Mouse (Mus musculus): ENCODE measurements around the gene Vcam1. TPM values are rescaled to one million over a fixed set of nuclear protein-coding genes. Genes with fewer than 3 reads are reported as not detected.

The Vcam1 gene
- polyA plus RNA-seq, 1 experiment from 2014 or later: 39.8 TPM

DNA sequence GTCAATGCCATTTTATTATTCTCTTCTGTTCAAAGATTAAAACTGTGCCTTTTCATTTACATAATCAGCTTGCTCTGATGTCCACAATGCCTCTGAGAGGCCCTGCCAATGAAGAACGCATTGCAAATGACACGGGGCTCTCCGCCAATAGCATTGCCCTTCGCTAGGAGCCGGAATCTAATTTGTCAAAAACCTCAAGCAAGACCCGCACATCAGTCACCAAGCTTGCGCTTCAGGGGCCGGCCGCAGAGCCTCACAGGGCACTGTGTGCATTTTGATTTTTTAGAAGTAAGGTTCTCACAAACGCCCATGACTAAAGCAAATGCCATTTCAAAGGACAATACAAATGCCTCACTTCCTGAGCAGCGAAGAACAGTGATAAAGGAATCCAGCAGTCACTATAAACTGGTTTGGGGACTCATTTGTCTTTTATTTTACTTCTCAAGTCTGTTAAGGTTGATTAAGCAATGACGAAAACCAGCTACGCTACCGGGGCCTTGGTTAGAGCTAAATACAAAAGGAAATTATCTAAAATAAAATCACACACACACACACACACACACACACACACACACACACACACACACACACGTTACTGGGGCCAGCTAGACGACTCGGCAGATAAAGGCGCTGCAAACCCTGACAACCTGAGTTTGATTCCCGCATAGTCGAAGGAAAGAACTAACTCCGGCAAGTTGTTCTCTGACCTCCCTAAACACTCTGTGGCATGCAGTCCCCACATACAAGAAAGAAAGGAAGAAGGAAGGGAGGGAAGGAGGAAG, 24.4 kb downstream of the Vcam1 start:
- H3K27ac ChIP-seq (ENCODE audit: low read length): no peak overlapping the region; the same call in 1 of the 2 replicates
- WGBS: 3% methylated on average over 21 of the region's 21 CpGs
- H3K4me1 ChIP-seq (ENCODE audit: control insufficient read depth, insufficient read depth, low read length): peaks cover 4% of the 10 kb centered on the region
- no peaks in the 10 kb centered on the region for H3K9me3 ChIP-seq (replicated peaks; ENCODE audit: control insufficient read depth, low read length, poor library complexity, severe bottlenecking)
- peak; percentile 96 for ATAC-seq
- H3K4me3 ChIP-seq (ENCODE audit: low read depth, low read length): peak overlapping the region; percentile 42
- H3K36me3 ChIP-seq (ENCODE audit: control insufficient read depth, insufficient read depth, low read length): no peaks in the 10 kb centered on the region
- H3K9ac ChIP-seq (ENCODE audit: low read depth, low read length): peak overlapping the region; percentile 59
- H3K27me3 ChIP-seq (ENCODE audit: control insufficient read depth, insufficient read depth, low read depth, low read length): no peaks in the 10 kb centered on the region
- H3K4me2 ChIP-seq (ENCODE audit: low read length): peak overlapping the region; percentile 72

DNA sequence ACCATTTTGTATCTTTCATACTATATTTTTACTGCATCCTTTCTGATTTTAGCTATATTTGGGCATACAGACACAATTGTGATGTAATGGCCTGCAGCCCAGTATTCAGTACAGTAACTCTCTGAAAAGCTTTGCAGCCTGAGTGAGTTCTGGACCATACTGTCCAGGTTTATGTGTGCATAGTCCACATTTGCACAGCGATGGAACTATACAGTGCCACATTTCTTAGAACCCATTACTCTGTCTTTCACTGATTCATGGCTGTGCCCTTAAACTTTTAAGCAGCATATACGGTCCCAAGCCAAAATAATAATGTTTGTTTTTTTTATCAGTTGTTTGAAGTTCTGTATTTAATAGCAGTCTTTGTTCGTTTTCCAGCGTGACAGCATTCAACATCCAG, 25.2 kb downstream of the Vcam1 start:
- no peak for ATAC-seq
- 34% methylated on average over 4 of the region's 4 CpGs for WGBS
- Histone ChIP-seq H3K4me2 (ENCODE audit: low read length) (no peak overlapping the region), H3K9ac (ENCODE audit: low read depth, low read length) (no peak overlapping the region), H3K4me3 (ENCODE audit: low read depth, low read length) (no peak overlapping the region), H3K9me3 (replicated peaks; ENCODE audit: control insufficient read depth, low read length, poor library complexity, severe bottlenecking) (no peaks in the 10 kb centered on the region), H3K36me3 (ENCODE audit: control insufficient read depth, insufficient read depth, low read length) (no peaks in the 10 kb centered on the region), H3K4me1 (ENCODE audit: control insufficient read depth, insufficient read depth, low read length) (peaks cover 4% of the 10 kb centered on the region), H3K27ac (ENCODE audit: low read length) (no peak overlapping the region), H3K27me3 (ENCODE audit: control insufficient read depth, insufficient read depth, low read depth, low read length) (no peaks in the 10 kb centered on the region)

DNA sequence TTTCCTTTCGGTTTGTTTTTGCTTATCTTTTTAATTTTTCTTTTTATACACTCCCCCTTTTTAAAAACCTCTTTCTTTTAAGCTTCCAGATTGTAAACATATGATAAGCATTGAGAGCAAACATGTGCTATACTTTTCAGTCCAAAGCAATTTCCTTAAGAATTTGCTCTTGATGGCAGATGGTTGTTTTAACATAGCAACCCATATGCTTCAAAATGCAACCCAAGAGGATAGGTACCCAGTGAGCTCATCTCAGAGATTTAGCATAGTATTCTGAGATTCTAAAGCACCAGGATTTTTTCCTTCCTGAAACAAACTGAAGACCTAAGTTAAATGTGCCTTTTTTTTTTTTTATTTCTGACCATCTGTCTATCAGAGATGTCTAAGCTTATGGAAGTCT, 28.6 kb downstream of the Vcam1 start:
- Histone ChIP-seq H3K36me3 (ENCODE audit: control insufficient read depth, insufficient read depth, low read length) (no peaks in the 10 kb centered on the region), H3K27me3 (ENCODE audit: control insufficient read depth, insufficient read depth, low read depth, low read length) (no peaks in the 10 kb centered on the region), H3K9me3 (replicated peaks; ENCODE audit: control insufficient read depth, low read length, poor library complexity, severe bottlenecking) (no peaks in the 10 kb centered on the region), H3K27ac (ENCODE audit: low read length) (no peak overlapping the region), H3K9ac (ENCODE audit: low read depth, low read length) (no peak overlapping the region), H3K4me3 (ENCODE audit: low read depth, low read length) (no peak overlapping the region), H3K4me1 (ENCODE audit: control insufficient read depth, insufficient read depth, low read length) (peaks cover 4% of the 10 kb centered on the region), H3K4me2 (ENCODE audit: low read length) (no peak overlapping the region)
- no peak for ATAC-seq
- WGBS: 78% methylated on average over 1 of the region's 1 CpGs

DNA sequence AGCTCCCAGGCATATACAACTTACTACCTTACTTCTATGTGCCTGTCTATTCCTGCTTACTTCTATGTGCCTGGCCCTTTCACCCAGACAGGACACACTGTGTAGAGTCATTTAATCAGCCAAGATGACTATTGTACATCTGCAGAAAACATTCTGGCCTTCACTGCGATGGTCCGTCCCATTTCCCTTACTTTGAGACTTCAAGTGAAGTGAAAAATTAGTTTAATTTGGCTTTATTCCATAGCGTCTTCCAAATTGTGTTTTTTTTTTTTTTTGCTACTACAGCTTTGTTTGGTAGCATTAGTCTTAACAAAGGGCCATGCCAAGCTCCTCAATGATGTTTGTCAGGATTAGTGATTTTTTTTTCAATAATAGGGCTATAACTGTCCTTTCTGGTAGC, 33.6 kb downstream of the Vcam1 start:
- Histone ChIP-seq H3K27ac (ENCODE audit: low read length) (no peak overlapping the region), H3K9me3 (replicated peaks; ENCODE audit: control insufficient read depth, low read length, poor library complexity, severe bottlenecking) (no peaks in the 10 kb centered on the region; the same call in 1 of the 2 replicates), H3K36me3 (ENCODE audit: control insufficient read depth, insufficient read depth, low read length) (no peaks in the 10 kb centered on the region), H3K9ac (ENCODE audit: low read depth, low read length) (no peak overlapping the region), H3K4me1 (ENCODE audit: control insufficient read depth, insufficient read depth, low read length) (no peaks in the 10 kb centered on the region), H3K4me2 (ENCODE audit: low read length) (no peak overlapping the region), H3K27me3 (ENCODE audit: control insufficient read depth, insufficient read depth, low read depth, low read length) (no peaks in the 10 kb centered on the region), H3K4me3 (ENCODE audit: low read depth, low read length) (no peak overlapping the region)
- WGBS: 77% methylated on average over 3 of the region's 3 CpGs
- no peak for ATAC-seq

DNA sequence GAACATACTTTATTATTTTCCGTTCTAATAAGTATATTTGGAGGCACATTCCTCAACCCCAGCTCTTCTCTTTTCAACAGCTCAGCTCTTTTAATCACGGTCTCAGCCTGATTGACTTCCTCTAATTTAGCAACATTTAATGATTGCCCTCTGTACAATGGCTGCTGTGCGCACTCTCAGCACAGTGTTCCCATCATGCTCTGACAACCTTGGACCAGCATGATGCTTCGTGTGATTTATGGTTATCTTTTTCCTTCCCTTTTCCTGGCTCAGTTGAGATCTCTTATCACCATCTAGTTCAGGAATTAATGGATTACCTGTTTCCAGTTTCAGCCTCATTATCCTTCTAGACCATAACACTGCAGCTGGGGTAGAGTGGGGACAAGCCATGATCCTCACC, 34.2 kb downstream of the Vcam1 start:
- no peak overlapping the region for H3K27ac ChIP-seq (ENCODE audit: low read length)
- no peaks in the 10 kb centered on the region for H3K36me3 ChIP-seq (ENCODE audit: control insufficient read depth, insufficient read depth, low read length)
- no peak for ATAC-seq
- H3K4me2 ChIP-seq (ENCODE audit: low read length): no peak overlapping the region
- no peaks in the 10 kb centered on the region; the same call in 1 of the 2 replicates for H3K9me3 ChIP-seq (replicated peaks; ENCODE audit: control insufficient read depth, low read length, poor library complexity, severe bottlenecking)
- WGBS: 86% methylated on average over 4 of the region's 4 CpGs
- H3K4me1 ChIP-seq (ENCODE audit: control insufficient read depth, insufficient read depth, low read length): no peaks in the 10 kb centered on the region
- H3K27me3 ChIP-seq (ENCODE audit: control insufficient read depth, insufficient read depth, low read depth, low read length): no peaks in the 10 kb centered on the region
- H3K4me3 ChIP-seq (ENCODE audit: low read depth, low read length): no peak overlapping the region
- H3K9ac ChIP-seq (ENCODE audit: low read depth, low read length): no peak overlapping the region

DNA sequence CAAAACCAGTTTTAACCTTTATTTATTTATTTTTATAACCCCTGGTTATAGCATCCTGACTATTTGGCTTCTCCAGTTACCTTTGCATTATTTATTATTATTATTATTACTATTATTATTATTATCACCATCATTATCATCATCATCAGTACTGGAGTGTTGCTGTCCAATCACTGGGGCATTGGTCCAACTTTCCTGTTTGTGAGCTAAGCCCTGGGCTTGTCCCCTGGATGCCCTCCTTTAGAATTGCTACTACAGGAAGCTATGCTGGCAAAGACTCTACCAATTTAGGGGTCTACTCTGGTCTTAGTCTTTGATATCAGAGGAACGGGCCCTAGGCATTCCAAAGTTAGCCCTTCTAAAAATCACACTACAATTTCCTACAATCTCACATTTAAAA, 34.6 kb downstream of the Vcam1 start:
- no peak overlapping the region for H3K27ac ChIP-seq (ENCODE audit: low read length)
- H3K36me3 ChIP-seq (ENCODE audit: control insufficient read depth, insufficient read depth, low read length): no peaks in the 10 kb centered on the region
- ATAC-seq: no peak
- no peak overlapping the region for H3K4me2 ChIP-seq (ENCODE audit: low read length)
- 92% methylated on average over 1 of the region's 1 CpGs for WGBS
- no peak overlapping the region for H3K4me3 ChIP-seq (ENCODE audit: low read depth, low read length)
- H3K27me3 ChIP-seq (ENCODE audit: control insufficient read depth, insufficient read depth, low read depth, low read length): no peaks in the 10 kb centered on the region
- no peaks in the 10 kb centered on the region; the same call in 1 of the 2 replicates for H3K9me3 ChIP-seq (replicated peaks; ENCODE audit: control insufficient read depth, low read length, poor library complexity, severe bottlenecking)
- no peaks in the 10 kb centered on the region for H3K4me1 ChIP-seq (ENCODE audit: control insufficient read depth, insufficient read depth, low read length)
- no peak overlapping the region for H3K9ac ChIP-seq (ENCODE audit: low read depth, low read length)

DNA sequence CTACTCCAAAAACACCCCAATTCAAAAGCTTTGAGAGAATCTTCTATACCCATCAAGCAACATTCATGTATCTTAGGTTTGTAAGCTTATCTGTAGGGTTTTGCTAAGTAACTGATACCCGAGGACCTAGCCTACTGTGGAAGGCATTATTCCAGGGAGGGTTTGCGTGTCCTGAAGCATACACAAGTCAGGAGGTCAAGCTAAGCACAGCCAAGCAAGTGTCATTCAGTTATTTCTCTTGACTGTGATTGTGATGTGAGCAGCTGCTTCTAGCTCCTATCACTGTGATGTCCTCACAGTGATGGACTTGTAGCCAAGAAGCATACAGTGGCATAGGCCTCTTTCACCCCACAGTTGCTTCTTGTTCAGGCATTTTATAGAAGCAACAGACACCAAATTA, 35.2 kb downstream of the Vcam1 start:
- Histone ChIP-seq H3K4me1 (ENCODE audit: control insufficient read depth, insufficient read depth, low read length) (no peaks in the 10 kb centered on the region), H3K9me3 (replicated peaks; ENCODE audit: control insufficient read depth, low read length, poor library complexity, severe bottlenecking) (no peaks in the 10 kb centered on the region; the same call in 1 of the 2 replicates), H3K27me3 (ENCODE audit: control insufficient read depth, insufficient read depth, low read depth, low read length) (no peaks in the 10 kb centered on the region), H3K4me2 (ENCODE audit: low read length) (no peak overlapping the region), H3K36me3 (ENCODE audit: control insufficient read depth, insufficient read depth, low read length) (no peaks in the 10 kb centered on the region), H3K4me3 (ENCODE audit: low read depth, low read length) (no peak overlapping the region), H3K9ac (ENCODE audit: low read depth, low read length) (no peak overlapping the region), H3K27ac (ENCODE audit: low read length) (no peak overlapping the region)
- WGBS: 86% methylated on average over 2 of the region's 2 CpGs
- no peak for ATAC-seq

DNA sequence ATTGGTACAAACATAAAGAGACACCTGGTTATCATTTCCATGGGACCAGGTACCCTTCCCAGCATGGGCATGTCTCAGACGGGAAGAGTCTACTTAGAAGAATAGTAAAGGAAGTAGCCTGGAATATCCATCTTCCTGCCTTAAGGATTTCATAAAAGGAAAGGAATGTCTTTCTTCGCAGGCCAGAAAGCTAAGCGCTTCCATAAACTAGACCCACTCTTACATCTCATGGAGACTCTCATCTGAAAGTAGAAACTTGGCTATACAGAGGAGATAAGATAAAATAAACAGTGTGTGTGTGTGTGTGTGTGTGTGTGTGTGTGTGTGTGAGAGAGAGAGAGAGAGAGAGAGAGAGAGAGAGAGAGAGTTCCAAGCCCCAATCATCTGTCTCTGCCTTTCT, 36.9 kb downstream of the Vcam1 start:
- Histone ChIP-seq H3K4me3 (ENCODE audit: low read depth, low read length) (no peak overlapping the region), H3K9ac (ENCODE audit: low read depth, low read length) (no peak overlapping the region), H3K27me3 (ENCODE audit: control insufficient read depth, insufficient read depth, low read depth, low read length) (no peaks in the 10 kb centered on the region), H3K27ac (ENCODE audit: low read length) (no peak overlapping the region), H3K4me1 (ENCODE audit: control insufficient read depth, insufficient read depth, low read length) (no peaks in the 10 kb centered on the region), H3K4me2 (ENCODE audit: low read length) (no peak overlapping the region), H3K36me3 (ENCODE audit: control insufficient read depth, insufficient read depth, low read length) (no peaks in the 10 kb centered on the region), H3K9me3 (replicated peaks; ENCODE audit: control insufficient read depth, low read length, poor library complexity, severe bottlenecking) (no peaks in the 10 kb centered on the region; the same call in 1 of the 2 replicates)
- ATAC-seq: no peak
- WGBS: 91% methylated on average over 3 of the region's 3 CpGs

DNA sequence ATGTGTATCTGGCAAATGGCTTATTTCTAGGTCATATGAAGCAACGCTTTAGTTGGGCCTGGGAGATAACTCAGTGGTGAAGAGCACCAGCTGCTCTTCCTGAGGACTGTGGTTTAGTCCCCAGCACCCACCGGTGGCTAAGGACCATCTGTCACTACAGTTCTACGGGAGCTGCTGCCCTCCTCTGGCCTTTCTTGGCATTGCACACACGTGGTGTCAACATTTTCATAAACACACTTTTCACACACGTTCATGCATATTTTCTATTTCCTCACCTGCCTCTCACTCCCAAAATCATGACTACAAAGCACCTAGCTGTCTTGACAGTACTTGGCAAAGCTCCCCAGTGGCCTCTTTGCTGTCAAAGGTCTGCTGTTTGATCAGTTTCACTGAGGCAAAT, 37.8 kb downstream of the Vcam1 start:
- WGBS: 94% methylated on average over 5 of the region's 5 CpGs
- Histone ChIP-seq H3K4me2 (ENCODE audit: low read length) (no peak overlapping the region), H3K9me3 (replicated peaks; ENCODE audit: control insufficient read depth, low read length, poor library complexity, severe bottlenecking) (no peaks in the 10 kb centered on the region; the same call in 1 of the 2 replicates), H3K9ac (ENCODE audit: low read depth, low read length) (no peak overlapping the region), H3K4me3 (ENCODE audit: low read depth, low read length) (no peak overlapping the region), H3K27ac (ENCODE audit: low read length) (no peak overlapping the region), H3K4me1 (ENCODE audit: control insufficient read depth, insufficient read depth, low read length) (no peaks in the 10 kb centered on the region), H3K36me3 (ENCODE audit: control insufficient read depth, insufficient read depth, low read length) (no peaks in the 10 kb centered on the region), H3K27me3 (ENCODE audit: control insufficient read depth, insufficient read depth, low read depth, low read length) (no peaks in the 10 kb centered on the region)
- ATAC-seq: no peak
